Mouse (Mus musculus): ENCODE data around the gene Rem1.
A peak's percentile ranks its signal among the peaks of the same experiment; 100 is the strongest.

Gene Rem1

GRCm38 (mm10) chr2:152678925-152679324, 52.2 kb downstream of the Rem1 start:
- peak in 1 of 2 experiments; percentile 29 for DNase-seq

GRCm38 (mm10) chr2:152679701-152680355, 53.1 kb downstream of the Rem1 start:
- peak; percentile 29 to 31 for DNase-seq

GRCm38 (mm10) chr2:152683086-152683485, 56.3 kb downstream of the Rem1 start:
- DNase-seq, result no peak

Data from cerebellum, postnatal 14 days (tissue).